Mouse (Mus musculus) ES-Bruce4 (cell line): ENCODE measurements around the gene Cdk8. TPM values are rescaled to one million over a fixed set of nuclear protein-coding genes. Genes with fewer than 3 reads are reported as not detected.

Experiments
- H3K27ac ChIP-seq: 2 replicates; pipeline ENCODE4 v1.5.1; 2012; ENCODE audit warnings: low read length, inconsistent platforms; ENCODE audit not compliant: insufficient read depth
- H3K27me3 ChIP-seq: 2 replicates; pipeline ENCODE4 v1.6.1; 2012; ENCODE audit warnings: mild to moderate bottlenecking, low read length, inconsistent platforms; ENCODE audit not compliant: control insufficient read depth, poor library complexity, insufficient read depth, severe bottlenecking
- H3K36me3 ChIP-seq: 2 replicates; pipeline ENCODE4 v1.6.1; 2012; ENCODE audit warnings: inconsistent platforms, mild to moderate bottlenecking, low read length, moderate library complexity; ENCODE audit not compliant: control insufficient read depth, poor library complexity, insufficient read depth, severe bottlenecking
- H3K4me1 ChIP-seq: one replicate; pipeline ENCODE4 v1.8.1; 2011; ENCODE audit warnings: low read length; ENCODE audit not compliant: control insufficient read depth, insufficient read depth
- H3K4me3 ChIP-seq: 2 replicates; pipeline ENCODE4 v1.5.1; 2011; ENCODE audit warnings: low read depth, mild to moderate bottlenecking, low read length
- H3K9ac ChIP-seq: 2 replicates; pipeline ENCODE4 v1.6.1; 2012; ENCODE audit warnings: low read depth, mild to moderate bottlenecking, inconsistent platforms; ENCODE audit not compliant: poor library complexity, severe bottlenecking
- H3K9me3 ChIP-seq: replicated peaks from 2 replicates; pipeline ENCODE4 v1.6.1; 2012; ENCODE audit warnings: mild to moderate bottlenecking, low read length, inconsistent platforms; ENCODE audit not compliant: control insufficient read depth, poor library complexity, insufficient read depth, severe bottlenecking
- CTCF ChIP-seq: IDR thresholded peaks from one replicate; pipeline ENCODE4 v1.8.1; 2011; ENCODE audit warnings: low read depth, low read length
- EP300 ChIP-seq: IDR thresholded peaks from 2 replicates; pipeline ENCODE4 v1.6.1; 2011; ENCODE audit warnings: low read depth, low read length; ENCODE audit not compliant: insufficient read depth
- POLR2A ChIP-seq: IDR thresholded peaks from one replicate; pipeline ENCODE4 v1.8.1; 2011; ENCODE audit warnings: low read length; ENCODE audit not compliant: insufficient read depth
- polyA plus RNA-seq: library from polyadenylated mRNA; stranded (reverse); fragments of >200 nt; gene quantifications from 2 replicates; pipeline ENCODE4 v1.2.4, GENCODE M21; 2011; ENCODE audit warnings: low read depth; ENCODE audit not compliant: missing spikeins, insufficient read depth, insufficient read length

Cdk8 gene
- polyA plus RNA-seq, 1 experiment = 81.2 TPM

DNA sequence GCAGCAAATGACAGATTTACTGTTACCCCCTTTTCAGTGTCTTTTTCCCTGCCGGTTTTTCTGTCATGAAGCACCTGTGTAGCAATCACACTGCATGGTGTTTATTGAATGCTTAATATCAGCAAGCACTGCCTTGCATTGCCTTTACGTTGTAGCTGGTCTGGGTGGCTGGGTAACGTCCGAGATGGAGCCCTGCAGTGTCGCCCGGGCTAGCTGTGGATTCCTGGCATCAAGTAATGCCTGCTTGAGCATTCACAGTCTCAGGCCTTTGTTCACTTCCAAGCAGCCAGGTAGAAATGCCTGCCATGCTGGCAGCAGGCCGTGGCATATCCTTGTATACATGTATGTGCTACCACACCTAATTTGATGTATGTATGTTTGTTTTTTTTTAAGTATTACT lies 36.7 kb downstream of the Cdk8 start:
- H3K36me3 ChIP-seq = peaks cover 7% of the 10 kb centered on the region
- no peaks in the 10 kb centered on the region for H3K4me1 ChIP-seq
- no peaks in the 10 kb centered on the region for H3K9me3 ChIP-seq
- no peak overlapping the region for H3K4me3 ChIP-seq
- no peaks in the 10 kb centered on the region for H3K27me3 ChIP-seq
- no peak overlapping the region for H3K9ac ChIP-seq
- no peak overlapping the region for H3K27ac ChIP-seq
- TF ChIP-seq CTCF = no peak
- TF ChIP-seq EP300 = no peak
- TF ChIP-seq POLR2A = no peak

DNA sequence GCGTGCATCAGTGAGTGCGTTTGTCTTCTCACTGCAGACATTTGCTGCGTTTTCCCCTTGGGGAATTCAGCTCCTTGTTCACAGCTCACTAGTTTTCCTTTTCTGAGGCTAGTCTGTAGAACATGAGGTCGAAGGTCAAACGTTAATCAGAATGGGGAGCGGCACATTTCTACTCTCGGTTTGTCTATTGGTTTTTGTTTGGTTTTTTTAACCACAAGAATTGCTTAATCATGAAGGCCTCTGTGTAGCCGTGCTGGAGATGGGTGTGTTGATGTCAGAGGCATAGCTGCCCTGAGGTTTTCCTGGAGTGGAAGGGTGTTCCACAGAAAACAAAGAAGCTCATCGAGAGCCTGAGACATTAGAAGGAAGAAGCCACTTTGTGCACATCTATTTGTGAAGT lies 39.6 kb downstream of the Cdk8 start:
- Histone ChIP-seq H3K4me1 (no peaks in the 10 kb centered on the region), H3K27ac (no peak overlapping the region), H3K9ac (no peak overlapping the region), H3K36me3 (peaks cover 11% of the 10 kb centered on the region), H3K27me3 (no peaks in the 10 kb centered on the region), H3K4me3 (no peak overlapping the region), H3K9me3 (no peaks in the 10 kb centered on the region)
- TF ChIP-seq CTCF (no peak), POLR2A (no peak), EP300 (no peak)

DNA sequence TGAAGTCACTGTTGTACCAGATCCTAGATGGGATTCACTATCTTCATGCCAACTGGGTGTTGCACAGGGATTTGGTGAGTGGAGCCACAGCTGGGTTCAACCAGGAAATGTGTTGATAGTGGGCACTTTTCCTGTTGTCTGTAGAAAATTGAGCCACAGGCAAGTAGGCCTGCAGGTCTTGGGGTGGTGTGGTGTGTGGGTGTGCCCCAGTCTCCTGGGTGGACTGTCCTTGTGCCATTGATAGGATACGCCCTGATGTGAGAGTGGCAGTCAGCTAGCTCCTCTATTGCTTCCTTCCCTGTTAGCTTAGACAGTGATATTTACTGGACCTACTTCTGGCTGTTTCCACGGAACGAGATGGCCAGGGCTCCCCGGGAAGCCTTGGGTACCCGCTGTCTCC lies 40.6 kb downstream of the Cdk8 start:
- Histone ChIP-seq H3K4me3 (no peak overlapping the region), H3K9ac (no peak overlapping the region), H3K36me3 (peaks cover 11% of the 10 kb centered on the region), H3K9me3 (no peaks in the 10 kb centered on the region), H3K27ac (no peak overlapping the region), H3K4me1 (no peaks in the 10 kb centered on the region), H3K27me3 (no peaks in the 10 kb centered on the region)
- TF ChIP-seq POLR2A (no peak), CTCF (no peak), EP300 (no peak)

DNA sequence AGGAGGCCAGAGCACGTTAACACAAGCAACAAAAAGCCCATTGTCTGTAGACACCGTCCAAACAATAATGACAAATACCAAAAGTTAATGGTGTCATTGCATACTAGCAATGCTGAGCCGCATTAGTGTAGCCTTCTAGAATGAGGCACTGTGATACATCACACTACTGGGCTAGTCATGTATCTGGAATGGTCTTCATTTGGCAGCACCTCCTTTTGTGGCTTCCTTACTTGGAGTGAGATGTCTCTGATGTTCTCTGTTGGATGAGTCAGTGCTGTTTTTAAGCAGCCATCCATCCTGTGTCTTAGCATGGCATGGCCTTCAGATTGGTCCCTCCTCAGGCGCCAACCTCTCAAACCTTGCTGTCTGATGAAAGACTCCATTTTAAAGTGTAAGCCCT lies 42.1 kb downstream of the Cdk8 start:
- peaks cover 13% of the 10 kb centered on the region for H3K36me3 ChIP-seq
- H3K27me3 ChIP-seq = no peaks in the 10 kb centered on the region

DNA sequence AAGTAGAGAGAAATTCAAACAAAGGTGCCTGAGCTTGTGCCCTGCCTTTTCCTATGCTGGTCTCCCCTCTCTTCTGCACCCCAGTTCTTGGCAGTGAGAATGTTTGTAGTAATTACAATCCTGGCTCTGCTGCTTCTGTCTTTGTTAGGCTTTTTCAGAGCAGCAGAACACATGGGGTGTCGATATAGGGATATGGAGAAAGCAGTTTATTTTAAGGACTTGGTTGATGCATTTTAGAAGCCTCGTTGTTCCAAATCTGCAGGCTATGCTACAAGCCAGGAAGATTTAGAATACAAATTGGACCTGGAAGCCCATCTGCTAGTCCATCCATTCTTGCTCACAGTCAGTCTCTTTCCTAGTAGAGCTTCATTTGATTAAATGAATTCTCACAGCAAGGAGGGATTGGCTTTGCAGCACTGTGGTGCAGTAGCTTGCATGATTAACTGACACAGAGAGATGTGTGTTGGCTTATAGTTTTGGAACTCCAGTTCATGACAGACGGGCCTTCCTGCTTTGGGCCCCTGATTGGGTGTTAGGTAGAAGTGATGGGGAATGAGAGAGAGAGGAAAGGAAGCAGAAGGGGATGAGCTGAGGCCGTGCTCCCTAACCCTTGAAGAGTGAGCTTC lies 43.5 kb downstream of the Cdk8 start:
- peaks cover 6% of the 10 kb centered on the region for H3K36me3 ChIP-seq
- TF ChIP-seq EP300 (no peak), POLR2A (no peak), CTCF (no peak)
- no peaks in the 10 kb centered on the region for H3K27me3 ChIP-seq

More for the DNA sequence above, 42.1 kb downstream of the Cdk8 start:
- TF ChIP-seq POLR2A (no peak), EP300 (no peak), CTCF (no peak)
- no peak overlapping the region for H3K27ac ChIP-seq
- no peak overlapping the region for H3K4me3 ChIP-seq
- no peaks in the 10 kb centered on the region for H3K4me1 ChIP-seq
- H3K9ac ChIP-seq = no peak overlapping the region
- no peaks in the 10 kb centered on the region for H3K9me3 ChIP-seq

DNA sequence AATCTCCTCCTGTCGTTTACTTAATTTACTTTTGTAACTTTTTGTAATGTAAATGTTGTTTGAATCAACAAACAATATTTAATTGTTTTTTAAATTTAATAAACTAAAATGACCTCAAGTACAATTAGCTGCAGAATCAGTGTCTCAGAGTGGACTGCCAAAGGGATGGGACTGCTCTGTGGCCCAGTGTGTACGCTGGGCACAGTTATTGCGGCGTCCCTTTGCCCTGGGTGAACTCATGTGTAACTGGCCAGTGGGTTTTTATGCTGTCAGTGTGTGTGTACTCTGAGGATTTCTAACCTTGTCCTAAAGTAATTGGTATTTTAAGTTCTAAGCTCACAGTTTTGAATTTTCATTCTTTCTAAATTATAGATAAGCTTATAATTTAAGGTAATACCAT lies 46.5 kb downstream of the Cdk8 start:
- peaks cover 7% of the 10 kb centered on the region for H3K36me3 ChIP-seq
- no peak overlapping the region for H3K9ac ChIP-seq
- no peak for TF ChIP-seq EP300
- TF ChIP-seq POLR2A = no peak
- TF ChIP-seq CTCF = no peak
- no peaks in the 10 kb centered on the region for H3K9me3 ChIP-seq
- no peak overlapping the region for H3K4me3 ChIP-seq
- H3K4me1 ChIP-seq = no peaks in the 10 kb centered on the region
- no peaks in the 10 kb centered on the region for H3K27me3 ChIP-seq
- no peak overlapping the region for H3K27ac ChIP-seq

More for the DNA sequence above, 43.5 kb downstream of the Cdk8 start:
- H3K27ac ChIP-seq = no peak overlapping the region
- no peaks in the 10 kb centered on the region for H3K4me1 ChIP-seq
- no peak overlapping the region for H3K4me3 ChIP-seq
- H3K9ac ChIP-seq = no peak overlapping the region
- no peaks in the 10 kb centered on the region for H3K9me3 ChIP-seq
